In the genomic region with DNA sequence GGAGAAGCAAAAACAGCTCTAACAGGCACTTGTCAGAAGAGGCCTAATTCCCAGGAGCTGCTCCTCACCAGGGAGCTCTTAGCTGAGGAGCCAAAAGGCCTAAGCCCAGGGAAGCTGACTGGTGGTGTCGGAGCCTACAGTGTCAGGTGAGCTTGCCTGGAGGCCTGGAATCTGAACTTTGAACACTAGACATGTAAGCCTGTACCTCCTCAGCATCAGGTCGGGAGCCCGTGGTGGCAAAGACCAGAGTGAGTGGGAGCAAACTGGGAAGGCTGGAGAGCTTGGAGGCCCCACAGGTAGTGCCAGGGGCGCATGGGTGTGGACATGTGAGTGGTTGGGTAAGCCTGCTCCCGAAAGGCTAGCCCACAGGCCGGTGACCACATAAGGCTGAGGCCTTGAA, we compare ENCODE assay signal across 25 mouse cellular contexts. TPM values are rescaled to one million over a fixed set of nuclear protein-coding genes. Genes with fewer than 3 reads are reported as not detected.
A peak's percentile ranks its signal among the peaks of the same experiment; 100 is the strongest.
DNase-seq lines count a peak whose midpoint lies in the region; ATAC-seq and TF ChIP-seq lines count a peak whose summit lies in the region.
"Had no signal": no experiment of that assay in that cellular context is flagged by ENCODE, and none has a peak within 500 bp of the region (broad histone marks: within the 10 kb centered on the region; RNA-seq: fewer than 3 reads in every experiment).

No protein-coding gene starts in this region.

- no peaks in the 10 kb centered on the region for H3K36me3 ChIP-seq in forebrain, embryonic 11.5 days (ENCODE audit: control insufficient read depth, insufficient read depth, low read length)
- no peaks in the 10 kb centered on the region for H3K36me3 ChIP-seq in forebrain, postnatal 0 days (ENCODE audit: insufficient read depth)
- H3K36me3 ChIP-seq in kidney, embryonic 14.5 days (ENCODE audit: control insufficient read depth, insufficient read depth, low read length) = no peaks in the 10 kb centered on the region
- H3K36me3 ChIP-seq in midbrain, embryonic 11.5 days (ENCODE audit: control insufficient read depth, insufficient read depth, low read length) = no peaks in the 10 kb centered on the region
- no peaks in the 10 kb centered on the region for H3K36me3 ChIP-seq in midbrain, embryonic 14.5 days (ENCODE audit: control insufficient read depth, insufficient read depth, low read length)
- H3K36me3 ChIP-seq: embryonic facial prominence, embryonic 10.5 days; embryonic facial prominence, embryonic 15.5 days; G1E; heart, embryonic 15.5 days; hindbrain, embryonic 12.5 days; limb, embryonic 10.5 days; limb, embryonic 15.5 days had no signal

- no peak overlapping the region for H3K4me2 ChIP-seq in forebrain, embryonic 11.5 days (ENCODE audit: low read depth, low read length, severe bottlenecking)
- no peak overlapping the region for H3K4me2 ChIP-seq in forebrain, postnatal 0 days (ENCODE audit: low read depth)
- no peak overlapping the region for H3K4me2 ChIP-seq in kidney, embryonic 14.5 days (replicated peaks; ENCODE audit: low read depth, low read length)
- H3K4me2 ChIP-seq in midbrain, embryonic 11.5 days = no peak overlapping the region
- no peak overlapping the region for H3K4me2 ChIP-seq in midbrain, embryonic 14.5 days (ENCODE audit: low read length)
- H3K4me2 ChIP-seq: embryonic facial prominence, embryonic 15.5 days; forebrain, embryonic 13.5 days; heart, embryonic 15.5 days; hindbrain, embryonic 12.5 days; limb, embryonic 15.5 days had no signal

- DNase-seq in forebrain, embryonic 11.5 days (ENCODE audit: low spot score) = peak; percentile 33
- no peak for DNase-seq in forebrain, postnatal 0 days
- peak; percentile 13 for DNase-seq in kidney, postnatal 10 days
- peak; percentile 54 for DNase-seq in midbrain, embryonic 11.5 days (ENCODE audit: low spot score, missing footprints)
- no peak for DNase-seq in midbrain, embryonic 14.5 days
- no peak for DNase-seq in right cerebral cortex, adult 18-20 months
- DNase-seq: adrenal gland, adult 8-10 months; cerebellum, adult 2 months; cerebellum, postnatal 25 days; gastrocnemius, postnatal 14 days; layer of hippocampus, adult 9-11 months; right cerebral cortex, postnatal 4 days; thymus, postnatal 4 days had no signal

- 92% methylated on average over 6 of the region's 6 CpGs for WGBS in forebrain, embryonic 11.5 days
- 96% methylated on average over 6 of the region's 6 CpGs for WGBS in forebrain, postnatal 0 days
- WGBS in kidney, embryonic 14.5 days = 81% methylated on average over 6 of the region's 6 CpGs
- 93% methylated on average over 6 of the region's 6 CpGs for WGBS in midbrain, embryonic 11.5 days
- 96% methylated on average over 6 of the region's 6 CpGs for WGBS in midbrain, embryonic 14.5 days

- no peaks in the 10 kb centered on the region for H3K9me3 ChIP-seq in forebrain, embryonic 11.5 days (ENCODE audit: control insufficient read depth, low read length)
- no peaks in the 10 kb centered on the region for H3K9me3 ChIP-seq in forebrain, postnatal 0 days (ENCODE audit: low read length)
- H3K9me3 ChIP-seq in kidney, embryonic 14.5 days (ENCODE audit: control insufficient read depth, low read length) = no peaks in the 10 kb centered on the region
- H3K9me3 ChIP-seq in midbrain, embryonic 11.5 days (ENCODE audit: control insufficient read depth, low read length) = no peaks in the 10 kb centered on the region
- no peaks in the 10 kb centered on the region for H3K9me3 ChIP-seq in midbrain, embryonic 14.5 days (ENCODE audit: control insufficient read depth, low read length)
- H3K9me3 ChIP-seq: embryonic facial prominence, embryonic 10.5 days; embryonic facial prominence, embryonic 15.5 days; forebrain, embryonic 13.5 days; G1E; heart, embryonic 15.5 days; hindbrain, embryonic 12.5 days; limb, embryonic 10.5 days; limb, embryonic 15.5 days had no signal

- ATAC-seq in forebrain, embryonic 11.5 days (replicated peaks; ENCODE audit: low FRiP score) = no peak
- ATAC-seq in forebrain, postnatal 0 days = no peak
- no peak for ATAC-seq in kidney, embryonic 14.5 days (ENCODE audit: low FRiP score, low TSS enrichment)
- ATAC-seq in midbrain, embryonic 11.5 days (ENCODE audit: low FRiP score) = no peak
- no peak for ATAC-seq in midbrain, embryonic 14.5 days (ENCODE audit: low FRiP score, low TSS enrichment)
- ATAC-seq: forebrain, embryonic 13.5 days; hindbrain, postnatal 0 days; midbrain, embryonic 16.5 days had no signal

- TF ChIP-seq CTCF in forebrain, postnatal 0 days (IDR thresholded peaks at IDR 0.05; ENCODE audit: low read depth) = no peak

- peaks cover 5% of the 10 kb centered on the region; the same call in 1 of the 2 replicates for H3K4me1 ChIP-seq in forebrain, embryonic 11.5 days (replicated peaks; ENCODE audit: control insufficient read depth, insufficient read depth, low read length)
- no peaks in the 10 kb centered on the region for H3K4me1 ChIP-seq in forebrain, postnatal 0 days (ENCODE audit: insufficient read depth)
- H3K4me1 ChIP-seq in kidney, embryonic 14.5 days (ENCODE audit: control insufficient read depth, insufficient read depth, low read length) = no peaks in the 10 kb centered on the region
- H3K4me1 ChIP-seq in midbrain, embryonic 11.5 days (ENCODE audit: control insufficient read depth, insufficient read depth, low read length) = peaks cover 6% of the 10 kb centered on the region
- peaks cover 7% of the 10 kb centered on the region; the same call in 1 of the 2 replicates for H3K4me1 ChIP-seq in midbrain, embryonic 14.5 days (ENCODE audit: control insufficient read depth, insufficient read depth, low read length)

- no peaks in the 10 kb centered on the region for H3K27me3 ChIP-seq in forebrain, embryonic 11.5 days (ENCODE audit: control insufficient read depth, insufficient read depth, low read length)
- no peaks in the 10 kb centered on the region for H3K27me3 ChIP-seq in forebrain, postnatal 0 days (ENCODE audit: insufficient read depth, low read length)
- H3K27me3 ChIP-seq in kidney, embryonic 14.5 days (ENCODE audit: control insufficient read depth, insufficient read depth, low read length) = no peaks in the 10 kb centered on the region
- H3K27me3 ChIP-seq in midbrain, embryonic 11.5 days (ENCODE audit: control insufficient read depth, insufficient read depth, low read length) = no peaks in the 10 kb centered on the region
- no peaks in the 10 kb centered on the region for H3K27me3 ChIP-seq in midbrain, embryonic 14.5 days (ENCODE audit: control insufficient read depth, insufficient read depth, low read length)
- H3K27me3 ChIP-seq: embryonic facial prominence, embryonic 15.5 days; forebrain, embryonic 13.5 days; heart, embryonic 15.5 days; hindbrain, embryonic 12.5 days; limb, embryonic 15.5 days had no signal

- no peak overlapping the region for H3K27ac ChIP-seq in forebrain, embryonic 11.5 days (ENCODE audit: low read depth, low read length)
- H3K27ac ChIP-seq in forebrain, postnatal 0 days (ENCODE audit: low read depth, low read length) = no peak overlapping the region
- H3K27ac ChIP-seq in kidney, embryonic 14.5 days (ENCODE audit: low read depth, low read length) = no peak overlapping the region
- no peak overlapping the region for H3K27ac ChIP-seq in midbrain, embryonic 11.5 days (ENCODE audit: low read depth, low read length)
- H3K27ac ChIP-seq in midbrain, embryonic 14.5 days (replicated peaks; ENCODE audit: low read depth, low read length) = no peak overlapping the region
- H3K27ac ChIP-seq: embryonic facial prominence, embryonic 10.5 days; embryonic facial prominence, embryonic 15.5 days; forebrain, embryonic 13.5 days; heart, embryonic 15.5 days; hindbrain, embryonic 12.5 days; hindbrain, postnatal 0 days; limb, embryonic 10.5 days; limb, embryonic 15.5 days; macrophage had no signal

- no peak overlapping the region for H3K4me3 ChIP-seq in forebrain, embryonic 11.5 days (ENCODE audit: low read depth, low read length)
- H3K4me3 ChIP-seq in forebrain, postnatal 0 days (ENCODE audit: low read depth, low read length) = no peak overlapping the region
- H3K4me3 ChIP-seq in kidney, embryonic 14.5 days (ENCODE audit: low read length) = no peak overlapping the region
- no peak overlapping the region for H3K4me3 ChIP-seq in midbrain, embryonic 11.5 days (ENCODE audit: low read depth, low read length)
- H3K4me3 ChIP-seq in midbrain, embryonic 14.5 days (replicated peaks; ENCODE audit: low read depth, low read length) = no peak overlapping the region
- H3K4me3 ChIP-seq: embryonic facial prominence, embryonic 10.5 days; embryonic facial prominence, embryonic 15.5 days; forebrain, embryonic 13.5 days; heart, embryonic 15.5 days; hindbrain, embryonic 12.5 days; limb, embryonic 10.5 days; limb, embryonic 15.5 days had no signal

- H3K9ac ChIP-seq in forebrain, embryonic 11.5 days (ENCODE audit: low read length) = no peak overlapping the region
- no peak overlapping the region for H3K9ac ChIP-seq in forebrain, postnatal 0 days
- H3K9ac ChIP-seq in kidney, embryonic 14.5 days (ENCODE audit: low read depth, low read length) = no peak overlapping the region
- H3K9ac ChIP-seq in midbrain, embryonic 11.5 days (ENCODE audit: low read length) = no peak overlapping the region
- no peak overlapping the region for H3K9ac ChIP-seq in midbrain, embryonic 14.5 days (replicated peaks; ENCODE audit: low read length)
- H3K9ac ChIP-seq: embryonic facial prominence, embryonic 15.5 days; forebrain, embryonic 13.5 days; heart, embryonic 15.5 days; hindbrain, embryonic 12.5 days; limb, embryonic 15.5 days had no signal

RNA-seq across cellular contexts. Expression of a gene that starts 37.6 kb away (rescaled TPM):
- polyA plus RNA-seq in forebrain, embryonic 11.5 days (2014; fragmentation: Nextera tagmentation; extraction: Ambion mirVana) = 8.5 and 9.5 TPM in 2 replicates
- total RNA-seq in forebrain, postnatal 0 days (2014; rRNA removed) = 6.3 and 8.9 TPM in 2 replicates
- 2.1 and 3.6 TPM in 2 replicates for polyA plus RNA-seq in forebrain, postnatal 0 days (2015; fragmentation: Nextera tagmentation; extraction: Ambion mirVana)
- 9.8 and 15.7 TPM in 2 replicates for polyA plus RNA-seq in kidney, embryonic 14.5 days (2014; fragmentation: Nextera tagmentation; extraction: Ambion mirVana)
- polyA plus RNA-seq in midbrain, embryonic 11.5 days (2014; fragmentation: Nextera tagmentation; extraction: Ambion mirVana) = 7.5 and 8.3 TPM in 2 replicates
- 3.8 and 6.6 TPM in 2 replicates for polyA plus RNA-seq in midbrain, embryonic 14.5 days (2014; fragmentation: Nextera tagmentation; extraction: Ambion mirVana)

Comparison
In these comparisons a context has a peak if more than half of its experiments do, and no peak if none do; other contexts are left out.
1. DNase-seq: peak in forebrain, embryonic 11.5 days (single experiment), kidney, postnatal 10 days (single experiment) and midbrain, embryonic 11.5 days (single experiment); none in forebrain, postnatal 0 days (single experiment), midbrain, embryonic 14.5 days (single experiment) and right cerebral cortex, adult 18-20 months (single experiment).